Mouse (Mus musculus) stomach, embryonic 16.5 days (tissue): ENCODE measurements at regions not wholly inside any gene's neighbourhood (a gene's known extent, or its start where the extent isn't known, plus 50 kb on each side); places are given as distances from the start of the nearest gene placed in this dataset.

Experiments
- ATAC-seq: fragments of 200-750 bp; cut with Nextera tagmentation; 2 replicates; pipeline ENCODE4 v1.8.0; 2017; ENCODE audit warnings: moderate number of reproducible peaks, moderate TSS enrichment; ENCODE audit not compliant: insufficient read depth, low FRiP score
- H3K27ac ChIP-seq: fragments of 300-500 bp; sonication (generic); 2 replicates; pipeline ENCODE4 v1.5.1; 2014; ENCODE audit warnings: low read length
- H3K27me3 ChIP-seq: fragments of 300-500 bp; sonication (generic); 2 replicates; pipeline ENCODE4 v1.6.1; 2014; ENCODE audit warnings: low read length, control low read depth, mixed read lengths; ENCODE audit not compliant: control insufficient read depth, insufficient read depth
- H3K36me3 ChIP-seq: fragments of 300-500 bp; sonication (generic); 2 replicates; pipeline ENCODE4 v1.6.1; 2014; ENCODE audit warnings: low read length; ENCODE audit not compliant: control insufficient read depth, insufficient read depth
- H3K4me1 ChIP-seq: fragments of 300-500 bp; sonication (generic); 2 replicates; pipeline ENCODE4 v1.6.1; 2014; ENCODE audit warnings: low read length, control low read depth, mixed read lengths; ENCODE audit not compliant: control insufficient read depth, insufficient read depth
- H3K4me2 ChIP-seq: fragments of 300-500 bp; sonication (generic); 2 replicates; pipeline ENCODE4 v1.6.1; 2014; ENCODE audit warnings: low read depth, low read length, mixed read lengths
- H3K4me3 ChIP-seq: fragments of 300-500 bp; sonication (generic); replicated peaks from 2 replicates; pipeline ENCODE4 v1.5.1; 2014; ENCODE audit warnings: mild to moderate bottlenecking, low read length
- H3K9ac ChIP-seq: fragments of 300-500 bp; sonication (generic); 2 replicates; pipeline ENCODE4 v1.6.1; 2014; ENCODE audit warnings: low read length
- H3K9me3 ChIP-seq: fragments of 300-500 bp; sonication (generic); replicated peaks from 2 replicates; pipeline ENCODE4 v1.6.1; 2016; ENCODE audit warnings: low read length, control low read depth; ENCODE audit not compliant: control insufficient read depth
- WGBS: fragments of 180-500 bp; shearing (Covaris S2); extraction: QIAGEN DNeasy Blood & Tissue Kit; methylation state at CpG from one replicate; pipeline ENCODE4 v1.1.7; 2014; 5-methylcytosine and 5-hydroxymethylcytosine counted together

DNA sequence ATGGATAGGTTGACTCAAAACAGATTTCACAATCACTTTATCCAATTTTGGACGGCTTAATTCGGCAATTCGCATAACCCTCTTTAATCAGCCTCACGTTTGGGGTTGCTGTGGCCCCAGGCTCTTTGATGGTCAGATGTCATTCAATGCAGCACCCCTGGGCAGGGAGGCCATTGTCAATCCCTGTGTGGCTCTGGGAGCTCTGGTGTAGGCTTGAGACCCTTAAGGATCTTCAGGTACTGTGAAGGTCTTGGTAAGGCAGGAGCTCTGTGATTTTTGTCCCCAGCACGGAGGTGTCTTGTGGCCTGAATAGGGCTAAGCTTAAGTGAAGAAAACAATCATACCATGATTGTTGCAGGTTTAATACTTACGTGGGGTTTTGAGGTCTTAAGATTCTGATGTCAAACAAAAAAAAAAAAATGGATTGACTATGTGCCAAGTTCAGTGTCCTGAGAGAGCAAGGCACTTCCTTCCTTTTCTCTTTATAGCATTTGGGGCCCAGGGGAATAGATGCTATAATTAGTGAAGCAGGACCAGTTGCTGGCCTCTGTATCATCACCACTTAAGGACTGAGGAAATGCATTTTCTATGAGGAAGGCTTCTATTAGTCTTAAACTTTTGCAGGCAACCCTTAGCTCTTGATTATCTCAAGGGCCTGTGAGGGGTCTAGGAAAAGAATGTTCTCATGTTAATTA, 98.9 kb downstream of the Ttc32 start:
- Histone ChIP-seq H3K9me3 (no peaks in the 10 kb centered on the region), H3K4me3 (no peak overlapping the region), H3K27me3 (no peaks in the 10 kb centered on the region), H3K36me3 (no peaks in the 10 kb centered on the region), H3K4me2 (no peak overlapping the region), H3K27ac (no peak overlapping the region), H3K9ac (no peak overlapping the region), H3K4me1 (no peaks in the 10 kb centered on the region)
- no peak for ATAC-seq
- 72% methylated on average over 6 of the region's 6 CpGs for WGBS

DNA sequence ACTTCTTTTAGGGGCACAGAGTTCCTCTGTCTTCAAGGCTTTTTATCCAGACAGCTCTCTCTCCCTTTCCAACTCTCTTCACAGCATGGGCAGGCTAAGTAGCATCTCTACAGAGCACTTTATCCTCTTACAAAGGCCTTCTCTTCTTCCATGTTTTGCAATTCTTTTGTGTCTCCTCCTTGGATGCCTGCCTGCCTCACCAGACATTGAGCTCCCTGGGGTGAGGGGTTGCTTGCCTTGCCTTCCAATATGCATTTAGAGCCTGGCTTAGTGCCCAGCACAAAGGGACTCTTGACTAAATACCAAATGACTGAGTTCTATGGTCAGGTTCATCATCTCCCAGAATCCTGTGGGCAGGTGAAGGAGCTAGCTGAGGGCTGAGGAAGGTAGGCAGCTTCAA, 102.8 kb downstream of the Ttc32 start:
- no peaks in the 10 kb centered on the region for H3K27me3 ChIP-seq
- H3K4me2 ChIP-seq: no peak overlapping the region
- H3K36me3 ChIP-seq: no peaks in the 10 kb centered on the region
- no peaks in the 10 kb centered on the region for H3K4me1 ChIP-seq
- H3K9ac ChIP-seq: no peak overlapping the region
- H3K27ac ChIP-seq: no peak overlapping the region
- H3K9me3 ChIP-seq: no peaks in the 10 kb centered on the region
- H3K4me3 ChIP-seq: no peak overlapping the region
- ATAC-seq: no peak

DNA sequence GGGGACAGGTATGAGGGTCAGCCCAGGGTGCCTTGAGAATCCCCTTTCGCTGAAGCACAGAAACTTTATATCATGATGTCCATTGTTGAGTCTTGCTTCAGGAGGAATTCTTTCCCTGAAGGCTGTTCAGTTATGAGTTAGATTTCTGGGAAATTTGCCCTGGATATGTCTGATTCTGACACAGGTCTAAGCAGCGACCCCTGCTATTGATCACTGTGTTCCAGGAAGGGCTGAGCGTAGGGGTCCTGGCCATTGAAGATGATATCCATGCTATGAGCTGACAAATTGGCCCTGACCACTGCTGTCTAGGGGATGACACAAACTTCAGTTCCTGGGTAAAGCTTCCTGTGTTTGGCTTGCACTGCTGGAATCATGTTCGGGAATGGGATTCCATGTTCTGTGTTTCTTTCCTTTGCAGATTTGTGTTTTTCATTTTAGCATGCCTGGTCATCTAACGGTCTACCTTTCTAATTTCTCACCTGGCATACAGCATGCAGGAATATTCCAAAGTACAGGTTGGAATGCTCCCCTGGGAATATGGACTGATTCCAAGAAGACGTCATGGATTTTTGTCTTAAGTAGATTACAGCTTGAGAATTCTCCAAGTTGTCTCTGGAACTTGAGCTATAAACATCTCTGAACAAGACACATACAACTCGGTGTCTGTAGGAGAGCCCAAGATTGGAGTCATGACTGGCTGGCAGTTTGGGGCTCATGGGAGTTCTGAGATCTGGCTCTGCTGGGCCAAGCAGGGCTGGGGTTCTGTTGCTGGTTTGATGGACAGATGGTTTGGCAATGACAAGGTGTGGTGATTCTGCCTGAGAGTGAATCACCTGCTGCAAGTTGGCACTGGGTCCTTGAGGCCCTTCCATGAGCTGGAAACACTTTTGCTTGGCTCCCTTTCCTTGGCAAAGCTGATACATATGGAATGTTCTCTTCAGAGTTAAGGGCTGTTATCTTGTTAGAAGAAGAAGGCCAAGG, 104.4 kb downstream of the Ttc32 start:
- no peak for ATAC-seq
- H3K4me1 ChIP-seq: no peaks in the 10 kb centered on the region
- H3K27ac ChIP-seq: no peak overlapping the region
- H3K27me3 ChIP-seq: no peaks in the 10 kb centered on the region
- 74% methylated on average over 7 of the region's 7 CpGs for WGBS
- no peak overlapping the region for H3K9ac ChIP-seq
- H3K4me3 ChIP-seq: no peak overlapping the region
- H3K36me3 ChIP-seq: no peaks in the 10 kb centered on the region
- no peaks in the 10 kb centered on the region for H3K9me3 ChIP-seq
- no peak overlapping the region for H3K4me2 ChIP-seq

DNA sequence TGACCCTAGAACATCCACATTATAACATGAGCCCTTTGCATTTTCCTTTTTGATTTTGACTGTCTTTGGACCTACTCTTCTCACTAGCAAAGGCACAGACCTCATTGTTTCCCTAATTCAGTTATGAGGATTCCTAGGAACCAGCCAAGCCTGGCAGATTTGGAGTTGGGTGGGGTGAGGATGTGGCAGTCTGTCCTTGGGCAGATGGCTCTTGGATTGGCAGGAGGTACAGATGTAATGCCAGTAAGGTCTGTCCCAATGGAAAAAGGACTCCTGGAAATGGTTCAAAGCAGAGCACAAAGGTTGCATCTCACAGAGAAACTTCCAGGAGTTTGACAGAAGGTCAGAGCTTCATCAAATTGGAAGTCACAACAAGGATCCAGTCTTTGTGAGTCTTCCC, 121.2 kb downstream of the Ttc32 start:
- no peak overlapping the region for H3K4me3 ChIP-seq
- no peaks in the 10 kb centered on the region for H3K9me3 ChIP-seq
- no peaks in the 10 kb centered on the region for H3K4me1 ChIP-seq
- no peak overlapping the region for H3K9ac ChIP-seq
- H3K4me2 ChIP-seq: no peak overlapping the region
- H3K27ac ChIP-seq: no peak overlapping the region
- H3K27me3 ChIP-seq: no peaks in the 10 kb centered on the region
- no peaks in the 10 kb centered on the region for H3K36me3 ChIP-seq
- ATAC-seq: no peak

DNA sequence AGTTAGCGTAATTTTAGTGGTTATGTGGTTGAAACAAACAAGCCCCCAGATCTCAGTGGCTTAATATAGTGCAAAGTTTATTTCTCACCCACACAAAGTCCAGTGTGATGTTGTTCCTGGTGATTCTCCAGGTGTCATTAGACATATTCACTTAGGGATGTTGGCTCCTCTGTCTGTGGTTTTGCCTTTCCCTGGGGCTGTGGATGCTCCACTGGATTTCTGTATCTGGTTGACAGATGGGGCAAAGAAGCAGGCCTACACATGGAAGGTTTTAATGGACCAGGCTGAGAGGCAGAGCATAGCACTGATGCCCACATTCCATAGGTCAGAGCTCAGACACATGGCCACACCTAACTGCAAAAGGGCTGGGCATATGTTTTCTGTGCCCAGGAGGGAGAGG, 121.6 kb downstream of the Ttc32 start:
- no peaks in the 10 kb centered on the region for H3K9me3 ChIP-seq
- no peaks in the 10 kb centered on the region for H3K36me3 ChIP-seq
- H3K9ac ChIP-seq: no peak overlapping the region
- H3K4me3 ChIP-seq: no peak overlapping the region
- WGBS: 83% methylated on average over 1 of the region's 1 CpGs
- no peaks in the 10 kb centered on the region for H3K27me3 ChIP-seq
- no peak for ATAC-seq
- no peak overlapping the region for H3K4me2 ChIP-seq
- no peaks in the 10 kb centered on the region for H3K4me1 ChIP-seq
- H3K27ac ChIP-seq: no peak overlapping the region

DNA sequence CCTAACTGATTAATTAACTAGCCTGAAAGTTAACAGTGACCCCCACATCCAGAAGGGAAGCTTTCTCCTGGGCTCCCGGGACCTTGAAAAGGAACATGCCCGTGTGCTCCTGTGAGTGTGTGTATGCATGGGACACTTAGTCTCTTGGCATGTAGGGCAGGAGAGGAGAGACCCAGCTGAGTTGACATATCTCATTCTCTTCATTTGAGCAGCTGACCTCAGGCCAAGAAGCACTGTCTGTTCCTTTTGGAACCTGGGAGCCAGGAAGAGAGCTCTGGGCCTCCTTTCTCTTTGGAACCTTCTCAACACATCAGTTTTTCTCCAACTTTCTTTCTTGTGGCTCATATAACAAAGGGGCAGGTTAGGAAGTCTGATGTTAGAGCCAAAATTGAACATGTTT, 124.7 kb downstream of the Ttc32 start:
- WGBS: 85% methylated on average over 2 of the region's 2 CpGs
- Histone ChIP-seq H3K27ac (no peak overlapping the region), H3K4me3 (no peak overlapping the region), H3K4me1 (no peaks in the 10 kb centered on the region), H3K9ac (no peak overlapping the region), H3K36me3 (no peaks in the 10 kb centered on the region), H3K27me3 (no peaks in the 10 kb centered on the region), H3K4me2 (no peak overlapping the region), H3K9me3 (no peaks in the 10 kb centered on the region)
- ATAC-seq: no peak

DNA sequence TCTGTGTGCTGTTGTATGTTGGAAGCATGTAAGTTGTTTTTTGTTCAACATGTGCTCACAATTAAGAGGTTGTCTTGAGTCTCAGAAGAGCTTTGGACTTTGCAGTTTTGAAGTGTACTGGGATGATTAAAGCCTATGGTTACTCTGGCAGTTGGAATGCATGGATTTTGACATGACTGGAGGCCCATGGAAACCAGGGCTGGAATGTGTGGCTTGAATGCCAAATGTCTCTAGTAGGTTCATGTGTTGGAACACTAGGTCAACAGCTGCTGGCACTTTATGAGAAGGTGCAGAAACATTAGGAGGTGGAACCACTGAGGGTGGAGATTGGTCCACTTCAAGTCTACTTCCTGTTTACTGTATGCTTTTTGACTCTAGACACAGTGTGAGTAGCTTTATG, 127.0 kb downstream of the Ttc32 start:
- Histone ChIP-seq H3K36me3 (no peaks in the 10 kb centered on the region), H3K27ac (no peak overlapping the region), H3K9me3 (no peaks in the 10 kb centered on the region), H3K4me2 (no peak overlapping the region), H3K9ac (no peak overlapping the region), H3K4me1 (no peaks in the 10 kb centered on the region), H3K4me3 (no peak overlapping the region), H3K27me3 (no peaks in the 10 kb centered on the region)
- no peak for ATAC-seq

DNA sequence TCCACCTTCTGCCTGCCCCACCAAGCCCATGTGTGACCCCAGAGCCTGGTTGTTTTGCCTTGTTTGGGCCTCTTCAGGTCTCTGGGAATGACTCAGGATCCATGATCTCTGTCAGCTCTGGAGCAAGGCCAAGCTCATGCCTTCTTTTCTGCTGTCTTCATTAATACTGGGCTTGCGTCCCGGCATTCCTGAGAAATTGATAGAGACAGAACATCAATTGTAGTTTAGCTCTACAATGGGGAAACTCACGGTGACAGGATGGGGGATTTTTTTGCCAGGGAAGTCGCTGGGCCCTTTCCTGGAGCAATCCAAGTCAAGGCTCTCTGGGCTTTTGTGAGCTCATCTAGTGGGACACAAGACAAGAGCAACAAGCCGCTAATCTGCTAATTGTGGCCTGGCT, 129.0 kb downstream of the Ttc32 start:
- 65% methylated on average over 5 of the region's 5 CpGs for WGBS

DNA sequence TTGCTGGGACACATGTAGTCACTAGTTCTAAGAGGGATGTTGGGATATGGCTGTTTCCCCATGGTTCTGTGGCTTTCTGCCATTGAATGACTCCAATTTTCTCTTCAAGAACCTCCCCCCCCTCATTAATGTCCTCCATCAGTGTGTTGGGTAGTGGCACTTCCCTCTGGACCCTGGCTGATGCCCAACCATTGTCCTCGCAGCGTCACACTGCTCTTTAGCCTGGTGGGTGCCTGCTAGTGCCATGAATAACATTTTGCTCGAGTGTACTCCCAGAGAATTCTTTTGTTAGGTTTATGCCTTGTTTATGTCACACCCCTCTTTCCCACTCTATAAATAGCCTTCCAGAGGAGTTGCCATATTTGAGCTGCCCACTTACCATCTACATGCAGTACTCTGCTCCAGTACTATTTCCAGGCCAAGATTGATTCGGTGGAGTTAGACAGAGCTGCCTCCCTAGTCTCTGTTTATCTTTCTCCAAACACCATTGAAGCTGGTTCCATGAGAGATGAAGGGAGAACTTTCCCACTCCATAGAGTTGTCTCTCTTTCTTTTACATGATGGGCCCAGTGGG, 135.7 kb downstream of the Ttc32 start:
- ATAC-seq: no peak
- no peak overlapping the region for H3K9ac ChIP-seq
- no peaks in the 10 kb centered on the region for H3K9me3 ChIP-seq
- H3K4me3 ChIP-seq: no peak overlapping the region
- H3K4me2 ChIP-seq: no peak overlapping the region
- 0 out of 2 replicates have a peak, but pooled peaks cover 3% of the 10 kb centered on the region for H3K4me1 ChIP-seq
- WGBS: 80% methylated on average over 4 of the region's 4 CpGs
- H3K36me3 ChIP-seq: no peaks in the 10 kb centered on the region
- H3K27me3 ChIP-seq: no peaks in the 10 kb centered on the region
- no peak overlapping the region for H3K27ac ChIP-seq

More for the DNA sequence above, 129.0 kb downstream of the Ttc32 start:
- Histone ChIP-seq H3K4me1 (no peaks in the 10 kb centered on the region), H3K27me3 (no peaks in the 10 kb centered on the region), H3K9ac (no peak overlapping the region), H3K4me3 (no peak overlapping the region), H3K36me3 (no peaks in the 10 kb centered on the region), H3K27ac (no peak overlapping the region), H3K4me2 (no peak overlapping the region), H3K9me3 (no peaks in the 10 kb centered on the region)
- ATAC-seq: no peak
